Mouse (Mus musculus) G1E (cell line): ENCODE results near the gene Nkapd1.

ENCODE experiments used
- CTCF ChIP-seq: IDR thresholded peaks from 2 replicates; pipeline ENCODE4 v1.5.1; 2012; ENCODE audit warnings: low read depth, low read length, inconsistent platforms, mixed read lengths
- GATA1 ChIP-seq: IDR thresholded peaks from 2 replicates; pipeline ENCODE4 v1.6.1; 2012; ENCODE audit warnings: borderline replicate concordance, low read length, inconsistent platforms, mixed read lengths
- GATA2 ChIP-seq: IDR thresholded peaks from 2 replicates; pipeline ENCODE4 v1.6.1; 2012; ENCODE audit warnings: low read depth, low read length, inconsistent platforms, borderline replicate concordance
- POLR2AphosphoS5 ChIP-seq: IDR thresholded peaks from 2 replicates; pipeline ENCODE4 v1.6.1; 2012; ENCODE audit warnings: low read depth, low read length, inconsistent platforms; ENCODE audit not compliant: insufficient replicate concordance
- TAL1 ChIP-seq: conservative IDR thresholded peaks from 2 replicates; pipeline ENCODE4 v1.6.1; 2012; ENCODE audit warnings: low read depth, low read length, inconsistent platforms, mixed read lengths

- no peak for TF ChIP-seq CTCF
- no peak for TF ChIP-seq GATA1
- TF ChIP-seq TAL1: no peak
- no peak for TF ChIP-seq POLR2AphosphoS5
- no peak for TF ChIP-seq GATA2
Measured at GRCm38 (mm10) chr9:50596973-50597372, 20.3 kb downstream of the Nkapd1 start.
